Mouse (Mus musculus) kidney, adult 8-10 months (tissue): ENCODE results near the gene Nek3.

Experiments used
- DNase-seq, 2 experiments: peaks; one replicate each; pipeline ENCODE4 v3.0.0; 2022

The Nek3 gene

GRCm38 (mm10) chr8:22142592-22142991, 23.6 kb downstream of the Nek3 start:
- no peak for DNase-seq

GRCm38 (mm10) chr8:22141836-22142385, 24.3 kb downstream of the Nek3 start:
- DNase-seq, result no peak

- peak in 1 of 2 experiments; percentile 6 for DNase-seq
Measured at GRCm38 (mm10) chr8:22136462-22136861, 29.8 kb downstream of the Nek3 start.

GRCm38 (mm10) chr8:22134750-22135135, 31.5 kb downstream of the Nek3 start:
- DNase-seq, result no peak

GRCm38 (mm10) chr8:22134078-22134749, 32.0 kb downstream of the Nek3 start:
- DNase-seq, result no peak

GRCm38 (mm10) chr8:22132062-22132461, 34.2 kb downstream of the Nek3 start:
- DNase-seq, result no peak

- peak; percentile 50 to 61 for DNase-seq
Measured at GRCm38 (mm10) chr8:22124220-22125152, 41.7 kb downstream of the Nek3 start, which contains the start of gene Nek5. Gene Nek5, minus strand, starts transcription at chr8:22125053.

- no peak for DNase-seq
Measured at GRCm38 (mm10) chr8:22107020-22107419, 59.2 kb downstream of the Nek3 start.

- no peak for DNase-seq
Measured at GRCm38 (mm10) chr8:22091568-22091967, 74.7 kb downstream of the Nek3 start.

GRCm38 (mm10) chr8:22089226-22089625, 77.0 kb downstream of the Nek3 start:
- no peak for DNase-seq

GRCm38 (mm10) chr8:22079313-22080007, 86.8 kb downstream of the Nek3 start:
- no peak for DNase-seq
